Mouse (Mus musculus) embryonic fibroblast, embryonic 13.5 days (primary cell): ENCODE results near the gene Gm10354.
"Not testable (repeated sequence)": the region's sequence is repeated elsewhere in the genome, so short reads cannot be mapped to it uniquely, and the experiment has no call there.

Experiments used
- CTCF ChIP-seq: IDR thresholded peaks from 2 replicates; pipeline ENCODE4 v1.5.1; 2011; ENCODE audit warnings: mild to moderate bottlenecking, control low read depth, low read length, moderate library complexity, borderline replicate concordance; ENCODE audit not compliant: insufficient read depth
- POLR2A ChIP-seq: IDR thresholded peaks from 2 replicates; pipeline ENCODE4 v1.6.1; 2011; ENCODE audit warnings: low read depth, mild to moderate bottlenecking, control low read depth, low read length, moderate library complexity

DNA sequence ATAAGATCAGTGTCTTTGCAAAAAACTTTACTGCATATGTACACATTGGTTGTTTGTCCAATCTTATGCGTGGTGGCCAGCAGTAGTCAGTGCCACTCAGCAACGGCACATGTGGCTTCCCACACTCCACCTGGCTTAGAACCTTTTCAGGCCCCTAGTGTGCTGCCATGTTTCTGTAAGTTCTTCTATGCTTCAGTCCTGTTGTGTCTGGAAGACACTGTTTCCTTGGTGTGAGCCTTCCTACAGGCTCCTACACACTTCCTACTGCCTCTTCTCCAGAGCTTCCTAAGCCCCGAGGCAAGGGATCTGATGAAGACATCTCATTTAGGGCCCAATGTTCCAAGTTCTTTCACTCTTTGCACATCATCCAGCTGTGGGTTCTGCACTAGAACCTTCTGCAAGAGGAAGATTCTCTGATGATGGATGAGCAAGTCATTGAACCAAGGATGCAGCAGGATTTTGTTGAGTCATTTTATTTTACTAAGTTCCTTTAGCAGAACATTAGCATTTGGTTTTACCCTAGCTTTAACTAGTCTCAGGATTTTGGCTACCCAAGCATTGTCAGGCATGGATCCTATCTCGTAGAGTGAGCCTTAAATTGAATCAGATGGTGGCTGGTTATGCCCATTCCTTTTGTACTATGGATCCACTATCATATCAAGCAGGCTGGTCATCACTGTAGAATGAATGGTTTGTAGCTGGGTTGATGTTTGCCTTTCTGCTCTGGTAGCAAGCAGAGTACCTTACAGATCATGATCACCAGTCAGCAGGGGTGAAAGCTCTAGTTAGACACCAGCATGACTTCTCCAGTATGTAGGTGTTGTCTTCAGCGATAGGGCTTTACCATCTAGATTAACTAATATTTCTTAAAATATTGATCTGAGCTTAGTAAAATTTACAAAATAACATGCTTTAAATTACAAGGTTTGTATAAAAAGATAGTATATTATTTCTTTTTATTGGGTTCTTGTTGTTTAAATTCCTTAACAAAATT is 26.1 kb upstream of the Gm10354 start:
- not testable (repeated sequence) for TF ChIP-seq CTCF, POLR2A
